Mouse (Mus musculus): ENCODE results near the gene Plekhm3.

Gene Plekhm3

DNA sequence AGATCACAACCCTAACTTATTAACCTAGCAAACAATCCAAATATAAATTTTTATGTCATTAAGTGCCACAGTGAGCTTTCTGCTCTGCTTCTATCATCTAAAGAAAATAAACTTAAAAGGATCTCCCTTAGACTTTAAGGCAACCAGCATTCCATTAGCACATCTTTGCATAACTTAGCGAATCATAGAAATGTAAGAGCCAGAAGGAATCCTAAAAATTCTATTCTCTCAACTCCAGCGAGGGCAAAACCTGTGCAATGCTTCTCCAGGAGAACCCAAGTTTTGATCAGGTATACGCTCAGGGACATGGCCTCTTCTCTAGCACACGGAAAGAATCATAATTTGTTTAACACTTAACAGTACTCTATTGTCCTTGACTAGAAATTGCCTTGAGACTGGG is 27.0 kb downstream of the Plekhm3 start:
- no peak for ATAC-seq (ENCODE audit: insufficient number of reproducible peaks, low FRiP score, low TSS enrichment)

DNA sequence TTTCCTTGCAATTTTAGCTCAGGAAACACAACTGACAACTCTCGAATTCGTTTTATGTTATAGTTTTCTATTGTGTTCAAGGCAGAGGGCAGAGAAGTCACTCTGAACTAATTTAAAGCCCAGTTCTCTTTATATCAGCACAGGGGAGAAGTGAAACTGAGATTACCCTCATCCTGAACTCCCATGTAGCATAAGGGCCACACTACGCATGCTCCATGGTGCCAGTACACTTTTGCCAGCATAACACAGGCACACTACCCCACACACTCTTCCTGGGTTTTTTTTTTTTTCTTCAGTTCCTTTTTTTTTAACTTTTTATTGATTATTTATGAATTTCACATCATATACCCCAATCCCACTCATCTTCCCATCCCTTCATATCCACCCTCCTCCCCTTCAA is 28.1 kb downstream of the Plekhm3 start:
- ATAC-seq (ENCODE audit: insufficient number of reproducible peaks, low FRiP score, low TSS enrichment), result no peak

DNA sequence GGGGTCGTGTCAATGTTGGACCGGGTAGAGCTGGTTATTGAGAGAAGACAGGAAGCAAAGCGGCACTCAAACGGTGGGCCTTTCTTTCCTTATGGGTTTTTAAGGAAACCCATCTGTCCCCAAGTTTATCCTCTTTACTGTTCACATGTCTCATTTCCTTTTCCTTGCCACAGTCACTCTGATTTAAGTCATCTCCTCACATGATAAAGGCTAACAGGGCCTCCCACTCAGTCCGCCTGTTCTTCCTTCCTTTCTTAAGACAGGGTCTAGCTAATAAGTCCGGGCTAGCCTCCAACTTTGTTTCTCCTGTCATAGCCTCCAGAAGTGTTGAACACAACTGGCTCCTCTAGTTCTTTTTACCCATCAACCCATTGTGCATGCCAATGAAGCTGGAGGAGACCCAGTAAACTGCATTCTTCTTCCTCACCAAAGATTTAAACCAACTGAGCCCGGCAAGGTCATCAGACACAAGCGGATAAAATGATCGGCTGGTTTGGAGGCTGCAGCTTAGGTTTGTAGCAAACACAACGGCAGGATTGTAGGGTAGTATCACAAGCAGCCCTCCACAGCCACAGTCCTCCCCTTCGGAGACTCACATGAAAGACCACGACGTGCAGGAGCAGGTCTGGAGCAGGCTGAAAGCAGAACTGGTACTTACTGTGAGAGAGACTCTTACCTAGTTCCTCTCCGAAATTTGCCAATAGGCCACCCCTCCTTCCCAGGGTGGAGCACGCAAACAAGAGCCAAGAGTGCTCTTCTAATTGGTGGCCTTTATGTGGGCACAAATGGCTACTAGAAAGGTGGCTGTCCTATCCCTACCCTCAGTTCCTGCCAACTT is 29.0 kb downstream of the Plekhm3 start:
- no peak for ATAC-seq (ENCODE audit: insufficient number of reproducible peaks, low FRiP score, low TSS enrichment)

DNA sequence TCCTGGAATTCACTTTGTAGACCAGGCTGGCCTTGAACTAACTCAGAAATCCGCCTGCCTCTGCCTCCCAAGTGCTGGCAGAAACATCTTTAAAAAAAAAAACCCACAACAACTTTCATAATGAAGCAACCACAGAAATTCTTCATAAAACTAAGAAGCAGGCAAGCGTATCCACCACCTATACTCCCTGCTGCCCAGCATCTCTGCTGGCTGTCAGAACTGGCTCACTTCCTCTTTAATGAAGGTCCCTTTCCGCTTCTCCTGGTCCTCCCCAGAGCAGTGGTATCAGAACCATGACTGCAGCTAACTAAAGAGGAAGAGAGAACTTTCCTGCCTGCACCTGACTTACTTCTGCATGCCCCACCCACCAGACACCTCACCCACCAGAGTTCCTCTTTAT is 31.0 kb downstream of the Plekhm3 start:
- ATAC-seq (ENCODE audit: insufficient number of reproducible peaks, low FRiP score, low TSS enrichment), result no peak

DNA sequence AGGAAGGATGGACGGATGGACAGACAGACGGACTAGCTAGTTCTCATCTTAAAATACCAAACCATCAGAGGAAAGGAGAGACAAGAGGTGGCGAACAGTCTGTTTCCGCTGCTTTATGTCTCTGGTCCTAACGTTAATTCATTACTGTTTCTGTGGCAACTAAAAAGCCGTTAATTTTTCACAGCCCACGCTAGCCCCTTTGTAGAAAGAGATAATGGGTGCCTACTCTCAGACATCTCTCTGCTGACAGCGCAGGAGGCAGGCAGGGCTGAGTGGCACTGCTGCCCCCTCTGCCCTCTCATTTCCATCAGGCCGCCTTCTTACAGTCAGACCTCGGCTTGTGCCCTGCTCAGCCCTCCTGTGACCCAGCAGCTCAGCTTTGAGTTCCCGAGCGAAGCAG is 32.3 kb downstream of the Plekhm3 start:
- no peak for ATAC-seq (ENCODE audit: insufficient number of reproducible peaks, low FRiP score, low TSS enrichment)

DNA sequence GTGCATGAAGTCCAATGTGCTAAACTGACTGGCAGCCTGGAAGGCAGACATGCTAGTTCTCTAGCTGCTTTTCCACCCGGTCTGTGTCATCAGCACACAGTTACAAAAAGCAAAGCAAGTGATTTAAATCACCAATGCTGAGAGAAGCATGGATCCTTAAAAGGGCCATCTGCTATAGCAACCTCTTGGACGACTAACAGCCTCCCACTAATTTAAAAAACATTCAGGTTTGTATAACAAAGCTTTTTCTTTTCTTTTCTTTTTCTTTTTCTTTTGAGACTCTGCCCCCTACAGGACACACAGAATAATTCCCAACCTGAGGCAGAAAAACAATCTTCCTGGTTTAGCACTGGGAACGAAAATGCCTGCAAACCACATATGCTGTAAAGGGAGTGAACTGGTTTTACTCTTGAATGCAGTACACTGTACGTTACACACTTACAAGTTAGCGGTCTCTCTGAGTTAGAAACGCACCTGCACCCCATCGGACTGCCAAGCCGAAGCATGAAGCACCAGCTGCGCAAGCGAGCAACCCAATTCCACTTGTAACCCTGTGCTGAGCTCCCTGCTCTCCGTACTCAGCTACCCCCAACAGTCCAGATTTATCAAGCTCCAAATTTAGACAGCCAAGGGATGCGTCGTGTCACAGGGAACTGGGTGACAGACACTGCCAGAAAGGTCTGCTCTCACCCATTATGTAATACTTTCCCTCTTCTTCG is 37.7 kb downstream of the Plekhm3 start:
- ATAC-seq (ENCODE audit: insufficient number of reproducible peaks, low FRiP score, low TSS enrichment), result peak; percentile 73

DNA sequence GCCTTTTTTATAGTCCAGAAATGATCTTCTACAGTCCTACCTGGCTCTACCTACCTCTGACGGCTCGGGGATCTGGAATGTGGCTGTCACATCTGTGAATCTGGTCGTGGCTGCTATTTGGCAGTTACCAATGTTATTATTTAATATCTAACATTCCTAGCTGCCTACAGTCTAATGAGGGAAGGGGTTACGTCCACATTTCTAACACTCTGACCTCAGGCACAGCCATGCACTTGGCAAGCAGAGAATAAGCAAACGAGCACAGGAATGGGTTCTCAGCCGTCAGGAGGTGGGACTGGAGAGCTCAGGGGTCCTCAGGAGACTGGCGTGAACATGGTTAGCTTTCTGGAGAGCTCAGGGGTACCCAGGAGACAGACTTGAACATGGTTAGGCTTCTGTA is 38.7 kb downstream of the Plekhm3 start:
- ATAC-seq (ENCODE audit: insufficient number of reproducible peaks, low FRiP score, low TSS enrichment), result no peak

DNA sequence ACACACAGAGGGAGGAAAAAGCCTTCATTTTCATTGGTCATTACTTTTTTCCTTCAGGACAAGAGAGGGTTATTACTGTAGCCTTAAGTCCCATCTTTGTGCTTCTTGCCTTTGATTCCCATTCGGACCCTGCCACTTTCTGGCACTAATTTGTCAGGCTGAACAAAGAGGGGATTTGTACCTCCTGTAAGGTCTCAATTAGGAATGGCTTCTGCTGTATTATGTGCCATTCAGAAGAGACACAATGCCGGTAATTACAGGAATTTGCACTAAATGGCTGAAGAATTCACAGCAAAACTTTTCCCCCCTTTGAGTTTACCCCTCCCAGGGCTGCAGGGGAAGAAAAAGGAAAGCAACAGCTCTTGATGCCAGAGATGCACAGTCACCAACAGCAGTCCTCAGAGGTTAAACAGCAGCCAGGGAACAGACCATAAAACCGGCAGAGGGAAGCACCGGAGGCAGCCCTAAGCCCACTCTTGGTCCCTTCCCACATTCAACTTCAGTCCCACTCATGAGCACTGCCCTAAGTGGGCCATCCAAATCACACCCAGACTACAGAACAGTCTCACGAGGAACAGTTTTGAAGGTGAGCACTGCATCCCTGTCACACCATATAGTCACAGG is 39.6 kb downstream of the Plekhm3 start:
- no peak for ATAC-seq (ENCODE audit: insufficient number of reproducible peaks, low FRiP score, low TSS enrichment)

DNA sequence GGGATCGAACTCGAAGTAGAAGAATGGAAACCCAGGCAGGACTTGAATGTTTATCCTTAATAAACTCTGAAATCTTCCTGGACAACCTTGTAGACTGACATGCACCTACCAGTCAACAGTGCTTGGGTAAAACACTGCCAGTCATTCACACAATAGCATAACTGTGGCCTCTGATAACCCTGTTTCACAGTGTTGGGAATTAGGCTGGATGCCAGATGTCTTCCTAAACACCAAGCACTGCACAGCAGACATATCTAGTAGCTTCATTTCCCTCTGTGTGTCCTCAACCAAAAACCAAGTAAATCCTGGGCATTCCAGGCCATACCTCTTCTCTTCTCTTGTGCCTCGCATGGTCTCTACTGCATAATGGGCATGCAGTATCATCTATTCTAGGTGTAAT is 42.3 kb downstream of the Plekhm3 start:
- ATAC-seq (ENCODE audit: insufficient number of reproducible peaks, low FRiP score, low TSS enrichment), result no peak

DNA sequence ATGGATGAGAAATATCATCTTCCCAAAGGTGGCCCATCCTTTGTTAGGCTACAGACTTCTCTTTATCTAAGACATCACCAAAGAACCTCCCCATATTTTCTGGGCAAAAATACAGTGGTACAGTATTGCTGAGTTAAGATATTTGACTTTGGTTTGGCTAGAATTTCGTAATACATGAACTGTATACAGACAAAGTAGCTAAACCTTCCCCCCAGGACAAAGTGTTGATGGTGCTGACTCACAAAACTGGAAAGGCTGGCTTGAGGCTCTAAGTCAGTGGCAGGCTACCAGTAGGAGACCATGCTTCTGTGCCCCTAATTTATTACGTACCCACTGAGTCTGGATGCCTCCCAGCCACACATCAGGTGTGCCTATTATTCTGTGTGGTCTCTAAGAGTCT is 48.9 kb downstream of the Plekhm3 start:
- ATAC-seq (ENCODE audit: insufficient number of reproducible peaks, low FRiP score, low TSS enrichment), result no peak

DNA sequence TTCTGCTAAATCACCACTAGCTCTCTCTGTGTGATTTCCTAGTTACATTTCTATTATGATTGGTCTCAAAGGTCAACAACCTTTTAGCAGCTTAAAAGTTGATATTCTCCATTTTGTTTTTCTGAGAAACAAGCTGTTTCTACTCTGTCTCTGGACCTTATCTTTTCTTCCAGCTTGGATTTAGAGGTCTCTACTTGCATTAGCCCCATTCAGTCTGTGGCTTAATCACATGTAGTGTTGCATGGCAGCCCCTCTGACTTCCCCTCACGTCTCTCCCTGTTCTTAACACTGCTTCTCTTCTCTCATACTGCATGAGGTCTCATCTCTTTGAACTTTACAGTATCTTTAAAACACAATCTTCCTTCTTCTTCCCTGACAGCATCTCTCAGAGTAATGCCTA is 50.4 kb downstream of the Plekhm3 start:
- ATAC-seq (ENCODE audit: insufficient number of reproducible peaks, low FRiP score, low TSS enrichment), result no peak

DNA sequence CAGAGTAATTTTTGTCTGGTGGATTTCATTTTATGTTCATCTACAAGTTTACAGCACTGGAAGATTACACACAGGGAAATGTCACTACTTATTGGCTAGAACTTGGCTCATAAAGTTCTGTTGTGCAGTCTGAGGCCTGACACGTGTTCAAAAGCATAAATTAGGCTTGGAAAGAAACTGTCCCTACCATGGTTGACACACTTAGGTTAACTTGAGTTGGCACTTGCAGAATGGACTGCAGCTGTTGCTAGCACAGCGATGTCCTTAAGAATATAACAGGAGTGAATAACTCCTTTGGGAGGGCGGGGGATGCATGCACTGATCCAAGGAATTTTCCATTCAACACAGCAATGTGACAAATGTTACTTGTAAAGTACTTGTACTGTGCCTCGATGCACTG is 53.2 kb downstream of the Plekhm3 start:
- ATAC-seq (ENCODE audit: insufficient number of reproducible peaks, low FRiP score, low TSS enrichment), result no peak

DNA sequence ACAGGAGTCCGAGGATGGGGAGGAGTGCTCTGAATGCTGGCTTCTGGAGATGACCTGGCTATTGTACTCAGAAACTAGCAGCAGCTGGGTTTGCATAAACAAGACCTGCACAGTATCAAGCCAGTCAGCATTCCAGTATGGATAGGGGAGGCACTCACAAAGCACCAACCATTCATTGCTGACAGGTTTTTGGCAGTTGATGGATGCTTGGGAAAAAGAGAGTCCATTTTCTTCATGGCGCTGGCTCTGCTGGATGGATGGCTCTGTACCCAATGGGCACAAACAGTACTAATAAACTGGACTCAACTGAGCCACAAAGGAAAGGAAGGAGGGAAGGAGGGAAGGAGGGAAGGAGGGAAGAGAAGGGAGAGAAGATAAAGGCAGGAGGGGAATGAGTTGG is 53.8 kb downstream of the Plekhm3 start:
- ATAC-seq (ENCODE audit: insufficient number of reproducible peaks, low FRiP score, low TSS enrichment), result no peak

DNA sequence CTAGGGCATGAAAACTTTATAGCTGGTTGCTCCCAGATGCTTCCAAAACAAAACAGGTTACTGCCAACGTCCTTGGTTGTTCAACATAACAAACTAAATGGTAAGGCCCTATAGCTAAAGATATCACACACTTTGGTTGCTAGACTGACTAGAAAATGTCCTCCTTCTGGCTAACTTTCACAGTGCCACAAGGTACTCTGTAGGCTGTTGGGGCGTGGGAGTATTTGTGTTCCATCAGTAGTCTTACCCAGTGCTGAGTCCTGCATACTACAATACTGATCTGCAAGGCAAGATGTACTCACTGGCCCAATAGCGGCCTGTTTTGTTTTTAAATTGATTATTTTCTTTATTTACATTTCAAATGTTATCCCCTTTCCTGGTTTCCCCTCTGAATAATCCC is 56.9 kb downstream of the Plekhm3 start:
- no peak for ATAC-seq (ENCODE audit: insufficient number of reproducible peaks, low FRiP score, low TSS enrichment)

DNA sequence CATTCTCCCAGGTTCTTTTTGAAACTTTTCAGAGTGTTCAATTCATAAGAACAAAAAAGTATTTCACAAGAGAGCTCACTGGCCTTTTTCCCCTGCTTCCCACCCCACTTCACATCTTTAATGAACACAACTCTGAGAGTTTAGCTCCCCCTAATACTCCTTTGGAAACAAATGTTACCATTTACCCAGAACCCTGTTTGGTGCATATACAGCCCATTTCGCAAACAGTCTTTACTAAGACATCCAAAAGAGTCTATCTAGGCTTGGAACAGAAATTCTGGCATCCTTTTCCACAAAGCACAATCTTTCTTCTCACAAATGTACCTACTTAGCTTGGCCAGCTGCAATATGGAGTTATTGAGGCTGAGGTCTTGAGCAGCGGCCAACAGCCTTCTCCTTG is 59.1 kb downstream of the Plekhm3 start:
- ATAC-seq (ENCODE audit: insufficient number of reproducible peaks, low FRiP score, low TSS enrichment), result no peak

DNA sequence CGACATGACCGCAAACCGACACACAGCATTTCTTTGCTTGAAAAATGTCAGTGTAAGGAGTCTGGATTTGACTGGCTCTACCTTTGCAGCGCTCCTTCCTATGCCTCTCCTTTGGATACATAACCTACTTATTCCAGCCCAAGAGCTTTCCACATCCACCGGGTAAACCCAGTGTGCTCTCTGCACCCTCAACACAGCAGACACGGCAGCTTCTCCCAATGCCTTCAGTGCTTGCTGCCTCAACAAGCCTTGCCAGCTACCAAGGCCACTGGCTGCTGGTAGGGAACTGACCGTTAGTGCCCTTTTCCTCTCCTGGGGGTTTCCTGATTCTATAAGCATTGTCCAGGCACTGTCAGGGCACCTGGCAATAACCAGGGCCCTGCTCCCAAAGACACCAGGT is 62.8 kb downstream of the Plekhm3 start:
- no peak for ATAC-seq (ENCODE audit: insufficient number of reproducible peaks, low FRiP score, low TSS enrichment)

DNA sequence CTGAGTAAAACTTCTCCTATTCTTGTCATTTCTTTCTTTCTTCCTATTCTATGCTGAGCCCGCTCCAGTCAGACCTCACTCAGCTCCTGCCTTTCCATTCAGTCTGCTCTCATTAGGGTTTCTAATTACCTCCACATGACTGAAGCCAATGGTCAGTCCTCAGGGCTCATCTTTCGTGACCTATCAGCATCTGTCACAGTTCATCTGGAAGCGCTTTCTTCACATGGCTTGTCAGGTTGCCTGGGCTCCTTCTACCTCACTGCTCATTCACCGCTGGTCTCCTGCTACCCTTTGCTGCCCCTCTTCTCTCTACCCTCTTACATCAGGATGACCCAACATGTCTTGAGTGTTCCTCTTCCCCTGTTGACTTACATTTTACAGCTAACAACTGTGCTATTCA is 65.3 kb downstream of the Plekhm3 start:
- no peak for ATAC-seq (ENCODE audit: insufficient number of reproducible peaks, low FRiP score, low TSS enrichment)

DNA sequence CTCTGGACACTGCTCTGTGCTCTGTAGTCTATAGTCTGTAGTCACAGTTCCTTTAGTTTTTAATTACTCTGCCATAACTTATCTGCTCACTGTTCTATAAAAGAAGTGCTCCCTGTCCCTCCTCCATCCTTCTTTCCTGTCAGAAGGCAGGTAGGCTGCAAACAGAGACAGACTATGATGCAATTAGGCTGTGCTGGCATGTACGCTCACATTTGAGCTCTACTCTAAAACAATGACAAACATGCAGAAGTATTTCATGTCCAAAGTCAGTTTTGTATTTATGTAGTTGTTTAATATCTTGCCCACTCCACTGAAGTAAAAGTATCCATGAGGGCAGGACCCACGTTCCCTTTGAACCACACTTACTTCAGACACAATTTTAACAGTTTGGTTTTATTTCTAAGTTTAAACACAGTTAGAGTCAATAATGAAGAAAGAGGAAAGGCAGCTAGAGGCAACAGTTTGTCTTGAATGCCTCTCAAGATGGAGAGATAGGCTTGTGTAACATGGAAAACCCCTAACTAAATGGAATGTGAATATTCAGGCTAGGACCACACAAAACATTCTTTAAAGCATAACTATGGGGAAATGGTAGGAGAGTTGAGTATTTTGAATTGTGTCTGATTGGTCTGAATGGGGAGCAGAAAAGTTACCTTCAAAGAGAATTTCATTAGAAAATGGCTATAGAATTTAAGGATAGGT is 69.0 kb downstream of the Plekhm3 start:
- no peak for ATAC-seq (ENCODE audit: insufficient number of reproducible peaks, low FRiP score, low TSS enrichment)

DNA sequence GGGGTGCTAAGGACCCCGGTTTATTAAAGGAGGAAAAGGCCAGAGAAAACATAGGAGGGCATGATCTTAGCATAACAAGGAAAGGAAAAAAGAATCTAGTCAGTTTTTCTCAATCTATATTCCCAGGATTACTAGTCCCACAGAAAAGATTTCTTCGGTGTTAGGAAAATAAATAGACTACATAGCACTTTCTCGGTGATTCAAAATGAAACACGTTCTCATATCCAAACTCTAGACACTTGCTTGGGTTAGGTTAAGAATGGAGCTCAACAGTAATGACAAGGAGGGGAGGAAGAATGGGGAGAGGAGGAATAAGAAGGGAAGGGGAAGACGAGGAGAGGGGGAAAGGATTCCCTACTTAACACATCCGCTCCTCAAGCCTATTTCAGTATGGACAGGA is 69.9 kb downstream of the Plekhm3 start:
- no peak for ATAC-seq (ENCODE audit: insufficient number of reproducible peaks, low FRiP score, low TSS enrichment)

DNA sequence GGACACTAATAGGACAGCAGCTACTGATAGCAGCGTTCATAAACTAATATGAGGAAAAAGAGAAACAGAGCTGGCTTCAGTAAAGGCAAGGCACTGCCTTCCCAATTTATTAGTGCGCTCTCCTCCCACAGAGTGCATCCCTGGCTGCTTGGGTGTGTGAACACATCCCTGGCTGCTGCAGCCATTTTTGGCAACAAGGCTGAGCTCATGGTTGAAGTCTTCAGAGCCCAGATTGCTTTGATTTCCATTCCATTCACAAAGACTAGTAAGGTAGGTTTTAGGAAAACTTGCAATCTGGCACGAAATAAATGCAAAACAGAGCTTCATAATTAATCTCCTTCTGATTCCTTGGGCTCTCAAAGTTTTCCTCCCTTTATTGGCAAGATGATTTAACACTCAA is 71.3 kb downstream of the Plekhm3 start:
- no peak; the same call in 1 of the 2 replicates for ATAC-seq (ENCODE audit: insufficient number of reproducible peaks, low FRiP score, low TSS enrichment)

DNA sequence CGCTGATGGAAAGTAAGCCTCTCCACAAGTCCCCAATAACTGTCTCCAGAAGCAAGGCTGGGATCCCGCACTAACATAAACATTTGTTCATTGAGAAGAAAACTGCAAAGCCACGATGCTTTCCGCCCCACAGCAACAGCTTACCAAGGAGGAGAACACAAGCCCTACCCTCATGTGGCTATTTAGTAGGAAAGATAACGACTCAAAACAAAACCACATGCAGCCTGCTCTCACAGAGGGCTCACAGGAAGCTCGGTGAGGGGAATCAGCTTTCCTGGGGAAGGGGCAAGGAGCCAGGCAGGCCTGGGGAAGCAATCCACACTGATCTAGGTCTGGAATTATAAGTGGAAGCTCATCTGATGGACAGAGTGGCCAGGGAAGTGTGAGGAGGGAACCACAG is 72.6 kb downstream of the Plekhm3 start:
- no peak for ATAC-seq (ENCODE audit: insufficient number of reproducible peaks, low FRiP score, low TSS enrichment)
